Mouse (Mus musculus) hindbrain, postnatal 0 days (tissue): ENCODE data around the gene Rsph9. TPM values are rescaled to one million over a fixed set of nuclear protein-coding genes. Genes with fewer than 3 reads are reported as not detected.

ENCODE experiments used
- ATAC-seq: fragments of 200-750 bp; cut with Nextera tagmentation; 2 replicates; pipeline ENCODE4 v1.8.0; 2017; ENCODE audit warnings: mild to moderate bottlenecking, moderate TSS enrichment, moderate library complexity
- DNase-seq: peaks from one replicate; pipeline ENCODE4 v3.0.0-alpha.2; 2015; ENCODE audit warnings: low spot score
- H3K27ac ChIP-seq: fragments of 300-500 bp; sonication (generic); 2 replicates; pipeline ENCODE4 v1.5.1; 2014; ENCODE audit warnings: mild to moderate bottlenecking
- H3K27me3 ChIP-seq: fragments of 300-500 bp; sonication (generic); 2 replicates; pipeline ENCODE4 v1.6.1; 2014; ENCODE audit warnings: low read length, mixed read lengths; ENCODE audit not compliant: insufficient read depth
- H3K36me3 ChIP-seq: fragments of 300-500 bp; sonication (generic); 2 replicates; pipeline ENCODE4 v1.6.1; 2014; ENCODE audit warnings: low read length, mixed read lengths; ENCODE audit not compliant: insufficient read depth
- H3K4me1 ChIP-seq: fragments of 300-500 bp; sonication (generic); 2 replicates; pipeline ENCODE4 v1.6.1; 2014; ENCODE audit warnings: antibody characterized with exemption, low read length, mixed read lengths; ENCODE audit not compliant: insufficient read depth
- H3K4me2 ChIP-seq: fragments of 300-500 bp; sonication (generic); 2 replicates; pipeline ENCODE4 v1.6.1; 2014; ENCODE audit warnings: low read depth, mild to moderate bottlenecking, low read length, moderate library complexity, mixed read lengths
- H3K4me3 ChIP-seq: fragments of 300-500 bp; sonication (generic); 2 replicates; pipeline ENCODE4 v1.5.1; 2014; ENCODE audit warnings: low read length
- H3K9ac ChIP-seq: fragments of 300-500 bp; sonication (generic); replicated peaks from 2 replicates; pipeline ENCODE4 v1.6.1; 2014; ENCODE audit warnings: mild to moderate bottlenecking, low read length, moderate library complexity, mixed read lengths
- H3K9me3 ChIP-seq: fragments of 300-500 bp; sonication (generic); 2 replicates; pipeline ENCODE4 v1.6.1; 2016; ENCODE audit warnings: low read length, mixed read lengths
- CTCF ChIP-seq: IDR thresholded peaks from 2 replicates; pipeline ENCODE4 v1.5.1; 2016; ENCODE audit warnings: antibody characterized with exemption, control low read depth, low read depth
- WGBS: fragments of 180-500 bp; shearing (Covaris S2); extraction: QIAGEN DNeasy Blood & Tissue Kit; methylation state at CpG from one replicate; pipeline ENCODE4 v1.1.7; 2014; 5-methylcytosine and 5-hydroxymethylcytosine counted together
- polyA plus RNA-seq: library from polyadenylated mRNA; unstranded; fragments of >200 nt; fragmentation: Nextera tagmentation; extraction: Ambion mirVana; gene quantifications from 2 replicates; pipeline ENCODE4 v1.2.1, GENCODE M21; 2015
- total RNA-seq: library from RNA; depleted of rRNA; stranded (reverse); fragments of >200 nt; gene quantifications from 2 replicates; pipeline ENCODE4 v1.2.3, GENCODE M21; 2014

Rsph9 gene
- total and polyA plus RNA-seq, 2 experiments from 2014 or later: 50.7 to 74.7 TPM

DNA sequence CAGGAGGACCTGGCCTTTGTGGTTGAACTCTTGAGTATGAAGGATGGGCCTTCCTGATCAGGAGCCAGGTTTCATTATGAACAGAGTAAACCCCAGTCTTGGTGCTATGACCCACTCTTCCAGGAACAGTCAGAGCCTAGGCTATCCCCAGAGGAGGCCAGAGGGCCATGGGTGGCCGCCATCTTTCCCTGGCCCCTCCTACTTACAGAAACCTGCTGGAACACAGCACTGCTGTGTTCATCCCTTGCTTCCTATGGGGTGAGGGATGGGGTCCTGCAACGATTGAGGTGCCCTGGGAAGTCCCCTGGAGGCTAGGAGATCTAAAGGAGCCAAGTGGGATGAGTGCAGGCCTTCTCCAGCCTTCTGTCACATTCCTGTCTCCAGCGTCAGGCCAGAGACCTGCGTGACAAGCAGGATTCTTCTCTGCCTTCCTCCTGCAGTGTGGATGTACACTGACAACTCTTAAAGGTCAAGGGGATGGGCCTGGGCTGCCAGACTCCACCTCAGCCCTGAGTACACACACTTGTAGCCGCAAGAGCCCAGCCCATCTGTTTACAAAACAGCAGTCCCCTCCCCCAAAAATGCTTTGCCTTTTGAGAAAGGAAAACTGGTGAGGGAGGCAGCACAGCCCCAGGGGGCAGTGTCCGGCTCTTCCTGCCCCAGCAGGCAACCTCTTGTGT, 16.1 kb downstream of the Rsph9 start:
- Histone ChIP-seq H3K4me2 (no peak overlapping the region), H3K9ac (no peak overlapping the region), H3K27me3 (no peaks in the 10 kb centered on the region), H3K36me3 (peaks cover 63% of the 10 kb centered on the region), H3K4me3 (no peak overlapping the region), H3K9me3 (no peaks in the 10 kb centered on the region), H3K27ac (no peak overlapping the region), H3K4me1 (no peaks in the 10 kb centered on the region)
- ATAC-seq (no peak), DNase-seq (no peak)
- no peak for TF ChIP-seq CTCF
- 76% methylated on average over 6 of the region's 6 CpGs for WGBS

DNA sequence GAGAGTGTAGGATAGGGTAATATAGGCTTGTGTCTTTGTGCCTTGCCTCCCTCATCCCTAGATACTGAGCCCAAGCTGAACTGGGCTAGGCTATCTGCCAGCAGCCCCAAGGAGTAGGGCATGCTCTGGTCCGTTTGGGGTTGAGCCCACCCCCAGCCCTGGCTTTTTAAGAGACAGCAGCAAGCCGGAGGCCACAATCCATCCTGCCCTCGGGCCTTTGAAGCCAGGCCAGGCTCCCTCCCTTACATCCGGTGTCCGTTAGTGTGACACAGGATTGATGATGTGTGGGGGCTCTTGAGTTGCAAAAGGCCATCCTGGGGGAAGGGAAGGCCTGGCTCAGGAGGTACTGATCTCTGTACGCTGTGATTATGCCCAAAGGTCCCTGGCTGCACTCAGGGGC, 17.4 kb downstream of the Rsph9 start:
- no peaks in the 10 kb centered on the region for H3K27me3 ChIP-seq
- no peak for TF ChIP-seq CTCF
- ATAC-seq: no peak
- 79% methylated on average over 6 of the region's 6 CpGs for WGBS
- no peak overlapping the region for H3K27ac ChIP-seq
- no peak overlapping the region for H3K4me2 ChIP-seq
- H3K4me3 ChIP-seq: no peak overlapping the region
- DNase-seq: no peak
- no peaks in the 10 kb centered on the region for H3K4me1 ChIP-seq
- no peaks in the 10 kb centered on the region for H3K9me3 ChIP-seq
- H3K36me3 ChIP-seq: peaks cover 70% of the 10 kb centered on the region
- no peak overlapping the region for H3K9ac ChIP-seq

- ATAC-seq (no peak), DNase-seq (no peak)
- Histone ChIP-seq H3K4me1 (no peaks in the 10 kb centered on the region), H3K9me3 (no peaks in the 10 kb centered on the region), H3K4me2 (no peak overlapping the region), H3K4me3 (no peak overlapping the region), H3K9ac (no peak overlapping the region), H3K27me3 (no peaks in the 10 kb centered on the region), H3K36me3 (peaks cover 72% of the 10 kb centered on the region), H3K27ac (no peak overlapping the region)
- no peak for TF ChIP-seq CTCF
- WGBS: 90% methylated on average over 12 of the region's 12 CpGs
Observed at GRCm38 (mm10) chr17:46123953-46124700, 19.9 kb downstream of the Rsph9 start.

DNA sequence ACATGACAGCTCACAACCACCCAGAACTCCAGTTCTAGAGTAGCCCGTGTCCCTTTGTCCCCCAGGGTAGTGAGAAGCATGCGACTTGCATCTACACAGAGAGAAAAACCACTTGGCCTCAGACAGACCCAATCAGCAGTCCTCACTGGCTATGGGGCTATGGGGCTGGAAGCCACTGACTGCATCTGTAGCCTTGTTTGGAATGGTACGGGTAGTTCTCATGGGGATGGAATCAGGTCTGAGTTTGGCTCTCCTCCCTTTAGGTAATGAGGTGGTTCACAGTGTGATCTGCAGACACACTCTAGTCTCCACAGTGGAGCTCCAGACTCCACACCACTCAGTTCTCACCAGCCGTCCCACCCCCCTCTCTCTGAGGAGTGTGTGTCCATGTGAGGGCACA, 20.7 kb downstream of the Rsph9 start:
- Histone ChIP-seq H3K27me3 (no peaks in the 10 kb centered on the region), H3K9me3 (no peaks in the 10 kb centered on the region), H3K9ac (no peak overlapping the region), H3K36me3 (peaks cover 67% of the 10 kb centered on the region), H3K27ac (no peak overlapping the region), H3K4me3 (no peak overlapping the region), H3K4me1 (no peaks in the 10 kb centered on the region), H3K4me2 (no peak overlapping the region)
- whole genome bisulfite sequencing: 95% methylated on average over 4 of the region's 4 CpGs
- TF ChIP-seq CTCF: no peak
- DNase-seq: no peak
- ATAC-seq: no peak

GRCm38 (mm10) chr17:46122791-46123190, 21.2 kb downstream of the Rsph9 start:
- 96% methylated on average over 4 of the region's 4 CpGs for WGBS
- no peak for ATAC-seq

GRCm38 (mm10) chr17:46119641-46120040, 24.4 kb downstream of the Rsph9 start:
- Histone ChIP-seq H3K4me1 (no peaks in the 10 kb centered on the region), H3K4me2 (no peak overlapping the region), H3K36me3 (peaks cover 32% of the 10 kb centered on the region), H3K9ac (no peak overlapping the region), H3K9me3 (no peaks in the 10 kb centered on the region), H3K4me3 (no peak overlapping the region), H3K27me3 (no peaks in the 10 kb centered on the region), H3K27ac (no peak overlapping the region)
- no peak for ATAC-seq
- DNase-seq: no peak
- 89% methylated on average over 10 of the region's 10 CpGs for WGBS
- TF ChIP-seq CTCF: no peak

More at GRCm38 (mm10) chr17:46122791-46123190, 21.2 kb downstream of the Rsph9 start:
- peaks cover 62% of the 10 kb centered on the region for H3K36me3 ChIP-seq
- no peak overlapping the region for H3K9ac ChIP-seq
- no peak overlapping the region for H3K4me2 ChIP-seq
- no peaks in the 10 kb centered on the region for H3K4me1 ChIP-seq
- no peak overlapping the region for H3K27ac ChIP-seq
- H3K9me3 ChIP-seq: no peaks in the 10 kb centered on the region
- no peak overlapping the region for H3K4me3 ChIP-seq
- TF ChIP-seq CTCF: no peak
- no peaks in the 10 kb centered on the region for H3K27me3 ChIP-seq
- no peak for DNase-seq

DNA sequence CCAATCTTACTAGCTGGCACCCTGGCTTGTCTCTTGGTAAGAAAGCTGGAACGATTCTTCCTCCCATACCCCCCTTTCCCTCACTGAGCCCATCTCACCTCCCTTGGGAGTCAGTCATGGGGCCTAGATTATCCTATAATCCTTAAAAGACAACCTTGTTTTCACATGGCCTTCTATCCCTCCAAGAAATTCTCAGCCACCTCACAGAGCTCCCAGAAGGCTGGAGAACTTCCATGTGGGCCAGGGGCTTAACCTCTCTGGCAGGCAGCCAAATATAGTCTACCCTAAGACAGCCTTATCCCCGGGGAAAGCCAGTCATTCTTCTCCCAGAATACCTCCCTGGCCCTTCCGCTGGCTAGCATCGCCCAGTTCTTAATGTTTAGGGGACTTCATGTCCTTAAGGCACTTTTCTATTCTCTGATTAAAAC, 25.6 kb downstream of the Rsph9 start:
- no peak overlapping the region for H3K9ac ChIP-seq
- H3K27ac ChIP-seq: no peak overlapping the region
- H3K4me1 ChIP-seq: no peaks in the 10 kb centered on the region
- no peak overlapping the region for H3K4me2 ChIP-seq
- 49% methylated on average over 4 of the region's 4 CpGs for whole genome bisulfite sequencing
- no peak for ATAC-seq
- H3K4me3 ChIP-seq: no peak overlapping the region
- no peaks in the 10 kb centered on the region for H3K27me3 ChIP-seq
- H3K36me3 ChIP-seq: peaks cover 20% of the 10 kb centered on the region
- TF ChIP-seq CTCF: no peak
- no peaks in the 10 kb centered on the region for H3K9me3 ChIP-seq
- no peak for DNase-seq
